Mouse (Mus musculus) forebrain, embryonic 15.5 days (tissue): ENCODE measurements around the gene Ago1. TPM values are rescaled to one million over a fixed set of nuclear protein-coding genes. Genes with fewer than 3 reads are reported as not detected.

Experiments used
- ATAC-seq: fragments of 200-750 bp; cut with Nextera tagmentation; replicated peaks from 2 replicates; pipeline ENCODE4 v1.8.0; 2017; ENCODE audit warnings: mild to moderate bottlenecking, moderate TSS enrichment, moderate library complexity
- H3K27ac ChIP-seq: fragments of 300-500 bp; sonication (generic); replicated peaks from 2 replicates; pipeline ENCODE4 v1.5.1; 2015; ENCODE audit warnings: mild to moderate bottlenecking, inconsistent platforms
- H3K27me3 ChIP-seq: fragments of 300-500 bp; sonication (generic); 2 replicates; pipeline ENCODE4 v1.6.1; 2015; ENCODE audit warnings: inconsistent platforms
- H3K36me3 ChIP-seq: fragments of 300-500 bp; sonication (generic); 2 replicates; pipeline ENCODE4 v1.6.1; 2015; ENCODE audit warnings: mild to moderate bottlenecking, inconsistent platforms
- H3K4me1 ChIP-seq: fragments of 300-500 bp; sonication (generic); 2 replicates; pipeline ENCODE4 v1.6.1; 2015; ENCODE audit warnings: inconsistent platforms
- H3K4me2 ChIP-seq: fragments of 300-500 bp; sonication (generic); replicated peaks from 2 replicates; pipeline ENCODE4 v1.6.1; 2015; ENCODE audit warnings: mild to moderate bottlenecking, inconsistent platforms
- H3K4me3 ChIP-seq: fragments of 300-500 bp; sonication (generic); 2 replicates; pipeline ENCODE4 v1.5.1; 2015; ENCODE audit warnings: mild to moderate bottlenecking, inconsistent platforms
- H3K9ac ChIP-seq: fragments of 300-500 bp; sonication (generic); replicated peaks from 2 replicates; pipeline ENCODE4 v1.6.1; 2015; ENCODE audit warnings: mild to moderate bottlenecking, inconsistent platforms
- H3K9me3 ChIP-seq: fragments of 300-500 bp; sonication (generic); 2 replicates; pipeline ENCODE4 v1.6.1; 2016; ENCODE audit warnings: inconsistent platforms
- WGBS: fragments of 180-500 bp; shearing (Covaris S2); methylation state at CpG from one replicate; pipeline ENCODE4 v1.1.7; 2015; ENCODE audit warnings: mixed read lengths; 5-methylcytosine and 5-hydroxymethylcytosine counted together
- polyA plus RNA-seq: library from polyadenylated mRNA; unstranded; fragments of >200 nt; fragmentation: Nextera tagmentation; extraction: Ambion mirVana; gene quantifications from 2 replicates; pipeline ENCODE4 v1.2.1, GENCODE M21; 2015

Gene Ago1
- polyA plus RNA-seq, 1 experiment from 2014 or later, result 15.3 TPM

GRCm38 (mm10) chr4:126493416-126493815, 25.0 kb upstream of the Ago1 start:
- no peak overlapping the region for H3K4me3 ChIP-seq
- no peak overlapping the region for H3K4me2 ChIP-seq
- no peaks in the 10 kb centered on the region for H3K27me3 ChIP-seq
- H3K9me3 ChIP-seq, result no peaks in the 10 kb centered on the region
- H3K4me1 ChIP-seq, result no peaks in the 10 kb centered on the region
- H3K9ac ChIP-seq, result no peak overlapping the region
- peaks cover 44% of the 10 kb centered on the region for H3K36me3 ChIP-seq
- no peak for ATAC-seq
- no peak overlapping the region for H3K27ac ChIP-seq
- 80% methylated on average over 4 of the region's 4 CpGs for WGBS

DNA sequence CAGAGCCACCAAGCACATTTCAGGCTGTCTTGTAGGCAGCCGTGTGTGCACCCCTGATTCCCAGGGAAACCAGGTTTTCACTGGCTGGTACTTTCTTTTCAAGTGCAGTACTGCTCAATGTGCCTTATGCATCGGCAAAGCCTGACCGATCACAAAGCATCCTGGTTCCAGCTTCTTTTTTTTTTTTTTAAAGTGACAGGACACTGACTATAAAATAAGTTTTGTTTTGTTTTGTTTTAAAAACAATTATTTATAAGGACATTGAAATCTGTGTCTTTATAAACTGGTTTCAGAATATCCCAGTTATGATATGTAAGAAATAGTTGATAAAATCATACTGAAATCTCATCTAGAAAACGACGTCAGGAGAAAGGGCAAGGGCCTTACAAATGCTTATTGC, 23.6 kb upstream of the Ago1 start:
- Histone ChIP-seq H3K36me3 (peaks cover 40% of the 10 kb centered on the region), H3K4me1 (no peaks in the 10 kb centered on the region), H3K4me3 (no peak overlapping the region), H3K4me2 (no peak overlapping the region), H3K27me3 (no peaks in the 10 kb centered on the region), H3K27ac (no peak overlapping the region), H3K9ac (no peak overlapping the region), H3K9me3 (no peaks in the 10 kb centered on the region)
- 41% methylated on average over 5 of the region's 5 CpGs for WGBS
- ATAC-seq, result no peak

- no peaks in the 10 kb centered on the region for H3K9me3 ChIP-seq
- no peaks in the 10 kb centered on the region for H3K4me1 ChIP-seq
- no peak overlapping the region for H3K27ac ChIP-seq
- H3K4me2 ChIP-seq, result no peak overlapping the region
- H3K4me3 ChIP-seq, result no peak overlapping the region
- no peak for ATAC-seq
- H3K27me3 ChIP-seq, result no peaks in the 10 kb centered on the region
- no peak overlapping the region for H3K9ac ChIP-seq
- WGBS, result 85% methylated on average over 12 of the region's 12 CpGs
- peaks cover 29% of the 10 kb centered on the region for H3K36me3 ChIP-seq
Measured at GRCm38 (mm10) chr4:126490726-126491125, 22.3 kb upstream of the Ago1 start.

DNA sequence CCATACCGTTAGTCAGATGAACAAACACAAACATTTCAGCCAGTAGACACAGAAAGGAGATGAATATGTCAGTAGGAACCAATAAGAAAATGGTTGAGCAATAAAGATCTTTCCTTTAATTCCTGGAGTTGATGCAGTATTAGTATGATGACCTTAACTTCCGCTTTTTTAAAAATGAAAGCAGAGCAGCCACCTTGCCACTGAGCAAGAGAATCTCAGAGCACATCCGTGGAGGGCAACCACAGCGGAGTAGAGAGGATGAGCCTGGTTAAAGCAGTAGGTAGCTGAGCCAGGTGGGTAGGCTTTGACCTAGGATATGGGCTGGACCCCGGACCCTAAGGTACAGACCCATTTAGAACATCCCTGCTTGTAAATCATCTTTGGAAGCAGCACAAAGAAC, 21.4 kb upstream of the Ago1 start:
- no peak for ATAC-seq
- 94% methylated on average over 5 of the region's 5 CpGs for WGBS
- Histone ChIP-seq H3K4me1 (no peaks in the 10 kb centered on the region), H3K27me3 (no peaks in the 10 kb centered on the region), H3K4me3 (no peak overlapping the region), H3K27ac (no peak overlapping the region), H3K9me3 (no peaks in the 10 kb centered on the region), H3K9ac (no peak overlapping the region), H3K36me3 (peaks cover 25% of the 10 kb centered on the region), H3K4me2 (no peak overlapping the region)

- no peaks in the 10 kb centered on the region for H3K9me3 ChIP-seq
- H3K9ac ChIP-seq, result no peak overlapping the region
- H3K27me3 ChIP-seq, result no peaks in the 10 kb centered on the region
- H3K27ac ChIP-seq, result no peak overlapping the region
- H3K4me3 ChIP-seq, result no peak overlapping the region
- H3K4me2 ChIP-seq, result no peak overlapping the region
- 82% methylated on average over 1 of the region's 1 CpGs for WGBS
- no peak for ATAC-seq
- H3K4me1 ChIP-seq, result no peaks in the 10 kb centered on the region
- H3K36me3 ChIP-seq, result peaks cover 8% of the 10 kb centered on the region; the same call in 1 of the 2 replicates
Measured at GRCm38 (mm10) chr4:126486217-126486616, 17.8 kb upstream of the Ago1 start.

GRCm38 (mm10) chr4:126485065-126485464, 16.7 kb upstream of the Ago1 start:
- H3K4me1 ChIP-seq, result no peaks in the 10 kb centered on the region
- H3K4me2 ChIP-seq, result no peak overlapping the region
- no peak overlapping the region for H3K9ac ChIP-seq
- H3K36me3 ChIP-seq, result no peaks in the 10 kb centered on the region
- no peak for ATAC-seq
- H3K27me3 ChIP-seq, result no peaks in the 10 kb centered on the region
- no peaks in the 10 kb centered on the region for H3K9me3 ChIP-seq
- no peak overlapping the region for H3K27ac ChIP-seq
- WGBS, result 89% methylated on average over 2 of the region's 2 CpGs
- H3K4me3 ChIP-seq, result no peak overlapping the region

- ATAC-seq, result no peak
- Histone ChIP-seq H3K27me3 (no peaks in the 10 kb centered on the region), H3K4me3 (no peak overlapping the region), H3K9me3 (no peaks in the 10 kb centered on the region), H3K36me3 (no peaks in the 10 kb centered on the region), H3K4me1 (no peaks in the 10 kb centered on the region), H3K27ac (no peak overlapping the region), H3K9ac (no peak overlapping the region), H3K4me2 (no peak overlapping the region)
- 86% methylated on average over 3 of the region's 3 CpGs for WGBS
Measured at GRCm38 (mm10) chr4:126483874-126484273, 15.5 kb upstream of the Ago1 start.

- ATAC-seq, result no peak
- Histone ChIP-seq H3K27me3 (no peaks in the 10 kb centered on the region), H3K4me1 (no peaks in the 10 kb centered on the region), H3K4me2 (no peak overlapping the region), H3K4me3 (no peak overlapping the region), H3K27ac (no peak overlapping the region), H3K9me3 (no peaks in the 10 kb centered on the region), H3K36me3 (no peaks in the 10 kb centered on the region), H3K9ac (no peak overlapping the region)
- WGBS, result 76% methylated on average over 12 of the region's 12 CpGs
Measured at GRCm38 (mm10) chr4:126482951-126483350, 14.6 kb upstream of the Ago1 start.

DNA sequence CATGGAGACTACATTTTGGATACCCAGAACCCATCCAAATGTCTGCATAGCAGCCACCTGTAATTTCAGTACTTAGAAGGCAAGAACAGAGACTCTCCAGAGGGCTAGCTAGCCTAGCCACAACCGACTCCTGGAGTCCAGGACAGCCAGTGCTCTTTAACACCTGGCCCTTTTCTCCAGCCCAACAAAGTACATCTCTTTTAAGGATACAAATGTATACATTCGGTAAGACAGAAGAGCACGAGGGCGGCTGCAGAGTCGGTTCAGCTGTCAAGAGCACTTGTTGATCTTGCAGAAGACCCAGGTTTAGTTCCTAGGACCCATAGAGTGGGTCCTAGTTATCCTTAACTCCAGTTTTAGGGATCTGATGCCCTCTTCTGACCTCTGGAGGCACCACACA, 13.1 kb upstream of the Ago1 start:
- Histone ChIP-seq H3K4me2 (no peak overlapping the region), H3K36me3 (no peaks in the 10 kb centered on the region), H3K27me3 (no peaks in the 10 kb centered on the region), H3K4me1 (no peaks in the 10 kb centered on the region), H3K9me3 (no peaks in the 10 kb centered on the region), H3K9ac (no peak overlapping the region), H3K4me3 (no peak overlapping the region), H3K27ac (no peak overlapping the region)
- 94% methylated on average over 5 of the region's 5 CpGs for WGBS
- no peak for ATAC-seq

GRCm38 (mm10) chr4:126480288-126480687, 11.9 kb upstream of the Ago1 start:
- Histone ChIP-seq H3K36me3 (no peaks in the 10 kb centered on the region), H3K27ac (no peak overlapping the region), H3K4me3 (no peak overlapping the region), H3K4me1 (no peaks in the 10 kb centered on the region), H3K9me3 (no peaks in the 10 kb centered on the region), H3K9ac (no peak overlapping the region), H3K27me3 (no peaks in the 10 kb centered on the region), H3K4me2 (no peak overlapping the region)
- 88% methylated on average over 3 of the region's 3 CpGs for WGBS
- no peak for ATAC-seq

DNA sequence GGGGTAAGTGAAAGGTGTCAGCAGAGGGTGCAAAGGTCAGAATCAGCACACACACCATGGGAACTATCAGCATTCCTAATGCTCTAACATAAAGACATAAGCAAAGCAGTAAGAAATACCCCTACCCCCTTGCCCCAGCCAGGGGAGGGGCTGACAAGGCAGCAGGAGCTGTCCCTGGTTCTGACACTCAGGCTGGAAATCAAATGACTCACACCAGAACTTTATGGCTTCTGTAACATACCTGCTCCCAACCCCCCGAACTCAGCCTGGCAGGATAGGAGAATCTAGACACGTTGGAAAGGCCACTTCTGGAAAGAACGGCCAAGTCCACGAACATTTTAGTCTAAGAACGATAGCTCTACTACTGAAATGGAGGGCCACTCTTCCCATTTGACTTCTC, 4.6 kb upstream of the Ago1 start:
- no peaks in the 10 kb centered on the region for H3K27me3 ChIP-seq
- H3K27ac ChIP-seq, result no peak overlapping the region
- H3K4me1 ChIP-seq, result peaks cover 6% of the 10 kb centered on the region; the same call in 1 of the 2 replicates
- 51% methylated on average over 5 of the region's 5 CpGs for WGBS
- H3K4me3 ChIP-seq, result no peak overlapping the region
- H3K9ac ChIP-seq, result no peak overlapping the region
- H3K36me3 ChIP-seq, result no peaks in the 10 kb centered on the region
- no peak for ATAC-seq
- no peaks in the 10 kb centered on the region for H3K9me3 ChIP-seq
- H3K4me2 ChIP-seq, result no peak overlapping the region

DNA sequence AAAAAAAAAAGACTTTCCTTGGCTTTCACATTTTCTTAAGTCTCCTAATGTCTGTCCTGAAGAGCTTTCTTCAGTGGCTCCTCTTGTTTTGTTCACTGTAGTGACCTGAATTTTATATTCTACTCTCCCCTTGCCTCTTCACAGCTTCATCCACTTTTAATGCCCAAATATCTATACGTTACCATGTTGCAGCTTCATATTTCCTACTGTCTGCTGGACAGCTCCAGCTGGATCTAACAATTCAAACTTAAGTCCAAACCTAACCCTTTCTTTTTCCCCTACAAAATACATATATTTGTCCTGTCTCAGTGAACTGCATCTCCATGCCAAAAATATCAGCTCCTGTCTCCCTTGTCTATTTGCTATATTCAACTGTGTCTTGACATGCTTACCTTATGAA, 951 bp upstream of the Ago1 start:
- H3K4me2 ChIP-seq, result no peak overlapping the region
- no peak overlapping the region for H3K9ac ChIP-seq
- 60% methylated on average over 1 of the region's 1 CpGs for WGBS
- H3K4me3 ChIP-seq, result peak overlapping the region; percentile 93; the same call in 1 of the 2 replicates
- ATAC-seq, result no peak
- H3K36me3 ChIP-seq, result no peaks in the 10 kb centered on the region
- H3K27me3 ChIP-seq, result no peaks in the 10 kb centered on the region
- peaks cover 38% of the 10 kb centered on the region for H3K4me1 ChIP-seq
- H3K9me3 ChIP-seq, result no peaks in the 10 kb centered on the region
- peak overlapping the region; percentile 98; the same call in 1 of the 2 replicates for H3K27ac ChIP-seq

- Histone ChIP-seq H3K27me3 (no peaks in the 10 kb centered on the region), H3K4me3 (peak overlapping the region; percentile 93), H3K4me1 (peaks cover 42% of the 10 kb centered on the region), H3K36me3 (no peaks in the 10 kb centered on the region), H3K9ac (peak overlapping the region; percentile 98), H3K9me3 (no peaks in the 10 kb centered on the region), H3K4me2 (peak overlapping the region; percentile 73), H3K27ac (peak overlapping the region; percentile 98)
- 3% methylated on average over 8 of the region's 8 CpGs for WGBS
- ATAC-seq, result no peak
Measured at GRCm38 (mm10) chr4:126468925-126469324, 542 bp upstream of the Ago1 start.
